Mouse (Mus musculus): ENCODE measurements around the gene Mr1. TPM values are rescaled to one million over a fixed set of nuclear protein-coding genes. Genes with fewer than 3 reads are reported as not detected.

Gene Mr1
- 3.5 and 4.3 TPM in 2 replicates for total RNA-seq (2012; rRNA removed)
- total RNA-seq (2014; rRNA removed): 7.1 and 7.9 TPM in 2 replicates
- polyA plus RNA-seq (2012; ENCODE audit: insufficient read length, low read depth): 6.1 and 7.6 TPM in 2 replicates

GRCm38 (mm10) chr1:155146572-155146980 lies at the start of gene Mr1:
Mr1 (minus strand) TSS chr1:155146814.
- dilution Hi-C loops (cut with MboI; ENCODE audit: extremely low pct_ligation_motif_present, extremely low pct_unique_long_range_greater_than_20kb, low sequenced_read_pairs): no loop called here

GRCm38 (mm10) chr1:155192805-155193368 lies 46.3 kb upstream of the Mr1 start:
- no peak overlapping the region for H3K27ac ChIP-seq (ENCODE audit: insufficient read depth, low read depth)
- no peaks in the 10 kb centered on the region for H3K79me2 ChIP-seq (replicated peaks; ENCODE audit: control insufficient read depth, extremely low read depth, insufficient read depth, poor library complexity, severe bottlenecking)
- no peak for TF ChIP-seq BHLHE40 (IDR thresholded peaks at IDR 0.05; ENCODE audit: low read depth, low read length)
- no peak for TF ChIP-seq USF2 (conservative IDR thresholded peaks at IDR 0.05; ENCODE audit: low read depth, low read length)
- no peak for TF ChIP-seq KAT2A (IDR thresholded peaks at IDR 0.05; ENCODE audit: insufficient replicate concordance, low read length)
- TF ChIP-seq TCF12 (IDR thresholded peaks at IDR 0.05; ENCODE audit: low read depth, low read length): no peak
- TF ChIP-seq MAX (IDR thresholded peaks at IDR 0.05; ENCODE audit: low read length): no peak
- TF ChIP-seq ZC3H11A (IDR thresholded peaks at IDR 0.05; ENCODE audit: low read depth, low read length): no peak
- TF ChIP-seq PAX5 (IDR thresholded peaks at IDR 0.05; ENCODE audit: low read length): no peak
- no peak for TF ChIP-seq MAZ (IDR thresholded peaks at IDR 0.05; ENCODE audit: low read depth, low read length)
- no peak for TF ChIP-seq JUN (IDR thresholded peaks at IDR 0.05; ENCODE audit: insufficient read depth, low read depth, low read length)
- TF ChIP-seq IRF4 (IDR thresholded peaks at IDR 0.05; ENCODE audit: low read depth, low read length): no peak
- no peaks in the 10 kb centered on the region for H3K9me3 ChIP-seq (replicated peaks; ENCODE audit: low read length)
- H3K9ac ChIP-seq (ENCODE audit: insufficient read depth, low read depth): no peak overlapping the region
- no peak overlapping the region for H3K4me3 ChIP-seq (replicated peaks in 1 of 3; ENCODE audit: low read depth in 2 of 3, low read length in 2 of 3, poor library complexity in 1 of 3)
- DNase-seq (ENCODE audit: extremely low read depth): no peak
- dilution Hi-C loops (cut with MboI; ENCODE audit: extremely low pct_ligation_motif_present, extremely low pct_unique_long_range_greater_than_20kb, low sequenced_read_pairs) (no loop called here), in situ Hi-C loops (cut with MboI; ENCODE audit: low pct_ligation_motif_present, low pct_unique_long_range_greater_than_20kb, low sequenced_read_pairs) (no loop called here)
- H3K4me2 ChIP-seq (ENCODE audit: insufficient read depth, low read depth, poor library complexity, severe bottlenecking): no peak overlapping the region
- H3K36me3 ChIP-seq (replicated peaks in 1 of 2; ENCODE audit: control insufficient read depth in 1 of 2, insufficient read depth in 1 of 2, low read length in 1 of 2): peaks cover 49 to 85% of the 10 kb centered on the region in 2 experiments
- no peaks in the 10 kb centered on the region for H3K27me3 ChIP-seq (replicated peaks)
- H3K4me1 ChIP-seq (ENCODE audit: control insufficient read depth in 1 of 2, insufficient read depth in 2 of 2): peaks cover 3 to 5% of the 10 kb centered on the region in 2 experiments

More at GRCm38 (mm10) chr1:155146572-155146980, at the start of gene Mr1:
- Histone ChIP-seq H3K36me3 (replicated peaks in 1 of 2; ENCODE audit: control insufficient read depth in 1 of 2, insufficient read depth in 1 of 2, low read length in 1 of 2) (no peaks in the 10 kb centered on the region), H3K27ac (ENCODE audit: insufficient read depth, low read depth) (no peak within 1 kb of the TSS), H3K9me3 (replicated peaks; ENCODE audit: low read length) (no peaks in the 10 kb centered on the region), H3K79me2 (replicated peaks; ENCODE audit: control insufficient read depth, extremely low read depth, insufficient read depth, poor library complexity, severe bottlenecking) (no peaks in the 10 kb centered on the region), H3K9ac (ENCODE audit: insufficient read depth, low read depth) (peak within 1 kb of the TSS; percentile 91), H3K4me3 (replicated peaks in 1 of 3; ENCODE audit: low read depth in 2 of 3, low read length in 2 of 3, poor library complexity in 1 of 3) (peak within 1 kb of the TSS; percentile 59 to 92 (median 84)), H3K4me2 (ENCODE audit: insufficient read depth, low read depth, poor library complexity, severe bottlenecking) (peak within 1 kb of the TSS; percentile 94), H3K27me3 (replicated peaks) (no peaks in the 10 kb centered on the region), H3K4me1 (ENCODE audit: control insufficient read depth in 1 of 2, insufficient read depth in 2 of 2) (peaks cover 6 to 28% of the 10 kb centered on the region in 2 experiments)
- TF ChIP-seq KAT2A (IDR thresholded peaks at IDR 0.05; ENCODE audit: insufficient replicate concordance, low read length) (no peak), RCOR1 (conservative IDR thresholded peaks at IDR 0.05; ENCODE audit: low read depth, low read length) (no peak), CHD2 (IDR thresholded peaks at IDR 0.05; ENCODE audit: low read length) (peak; percentile 98), ELF1 (IDR thresholded peaks at IDR 0.05; ENCODE audit: low read depth, low read length) (0 out of 2 replicates have a peak, but pooled peaks have one; percentile 36), PAX5 (IDR thresholded peaks at IDR 0.05; ENCODE audit: low read length) (no peak), TCF12 (IDR thresholded peaks at IDR 0.05; ENCODE audit: low read depth, low read length) (no peak), GABPA (IDR thresholded peaks at IDR 0.05; ENCODE audit: insufficient replicate concordance, low read depth, low read length) (no peak), ZC3H11A (IDR thresholded peaks at IDR 0.05; ENCODE audit: low read depth, low read length) (no peak), CTCF (conservative IDR thresholded peaks at IDR 0.05 in 1 of 2, IDR thresholded peaks at IDR 0.05 in 1 of 2; ENCODE audit: low read depth in 2 of 2, low read length in 2 of 2) (no peak), MYC (IDR thresholded peaks at IDR 0.05; ENCODE audit: low read depth, low read length) (no peak), TBP (conservative IDR thresholded peaks at IDR 0.05; ENCODE audit: low read depth, low read length) (0 out of 2 replicates have a peak, but pooled peaks have one; percentile 11), ZKSCAN1 (IDR thresholded peaks at IDR 0.05; ENCODE audit: borderline replicate concordance, low read depth, low read length) (no peak), USF1 (IDR thresholded peaks at IDR 0.05; ENCODE audit: low read depth, low read length) (no peak), HCFC1 (IDR thresholded peaks at IDR 0.05; ENCODE audit: low read depth, low read length) (peak; percentile 57; the same call in 1 of the 2 replicates), NRF1 (IDR thresholded peaks at IDR 0.05; ENCODE audit: low read depth, low read length) (0 out of 2 replicates have a peak, but pooled peaks have one; percentile 17), E2F4 (IDR thresholded peaks at IDR 0.05; ENCODE audit: insufficient replicate concordance, low read depth, low read length) (no peak), JUND (conservative IDR thresholded peaks at IDR 0.05; ENCODE audit: low read depth, low read length) (0 out of 2 replicates have a peak, but pooled peaks have one; percentile 39), POLR2AphosphoS2 (IDR thresholded peaks at IDR 0.05; ENCODE audit: low read depth, low read length) (no peak), SMC3 (IDR thresholded peaks at IDR 0.05; ENCODE audit: low read depth, low read length) (no peak), NELFE (IDR thresholded peaks at IDR 0.05; ENCODE audit: low read depth, low read length) (no peak), MAFK (IDR thresholded peaks at IDR 0.05; ENCODE audit: insufficient replicate concordance, low read length) (0 out of 2 replicates have a peak, but pooled peaks have one; percentile 35), BHLHE40 (IDR thresholded peaks at IDR 0.05; ENCODE audit: low read depth, low read length) (no peak), MAZ (IDR thresholded peaks at IDR 0.05; ENCODE audit: low read depth, low read length) (no peak), JUN (IDR thresholded peaks at IDR 0.05; ENCODE audit: insufficient read depth, low read depth, low read length) (no peak), ZMIZ1 (IDR thresholded peaks at IDR 0.05; ENCODE audit: low read depth, low read length) (no peak), CHD1 (IDR thresholded peaks at IDR 0.05; ENCODE audit: low read depth, low read length) (no peak), MXI1 (IDR thresholded peaks at IDR 0.05; ENCODE audit: low read depth, low read length) (no peak), IRF4 (IDR thresholded peaks at IDR 0.05; ENCODE audit: low read depth, low read length) (peak; percentile 44; the same call in 1 of the 2 replicates), UBTF (IDR thresholded peaks at IDR 0.05; ENCODE audit: low read depth, low read length) (no peak), MAX (IDR thresholded peaks at IDR 0.05; ENCODE audit: low read length) (peak; percentile 51; the same call in 1 of the 2 replicates), MEF2A (IDR thresholded peaks at IDR 0.05; ENCODE audit: borderline replicate concordance, low read depth, low read length) (no peak), SIN3A (IDR thresholded peaks at IDR 0.05; ENCODE audit: low read length) (peak; percentile 67), ETS1 (conservative IDR thresholded peaks at IDR 0.05; ENCODE audit: low read depth, low read length) (peak; percentile 36; the same call in 1 of the 2 replicates), EP300 (IDR thresholded peaks at IDR 0.05; ENCODE audit: low read length) (peak; percentile 23; the same call in 1 of the 2 replicates), ZNF384 (IDR thresholded peaks at IDR 0.05; ENCODE audit: low read depth, low read length) (no peak), RAD21 (IDR thresholded peaks at IDR 0.05; ENCODE audit: low read depth, low read length) (no peak), USF2 (conservative IDR thresholded peaks at IDR 0.05; ENCODE audit: low read depth, low read length) (no peak), POLR2A (IDR thresholded peaks at IDR 0.05; ENCODE audit: low read depth, low read length) (no peak)
- in situ Hi-C loops (cut with MboI; ENCODE audit: low pct_ligation_motif_present, low pct_unique_long_range_greater_than_20kb, low sequenced_read_pairs): no loop called here
- DNase-seq (ENCODE audit: extremely low read depth): peak; percentile 83
